Mouse (Mus musculus): ENCODE results near the gene Omg. TPM values are rescaled to one million over a fixed set of nuclear protein-coding genes. Genes with fewer than 3 reads are reported as not detected.
A peak's percentile ranks its signal among the peaks of the same experiment; 100 is the strongest.

Gene Omg
- polyA plus RNA-seq, 1 experiment from 2014 or later = 0.14 TPM

DNA sequence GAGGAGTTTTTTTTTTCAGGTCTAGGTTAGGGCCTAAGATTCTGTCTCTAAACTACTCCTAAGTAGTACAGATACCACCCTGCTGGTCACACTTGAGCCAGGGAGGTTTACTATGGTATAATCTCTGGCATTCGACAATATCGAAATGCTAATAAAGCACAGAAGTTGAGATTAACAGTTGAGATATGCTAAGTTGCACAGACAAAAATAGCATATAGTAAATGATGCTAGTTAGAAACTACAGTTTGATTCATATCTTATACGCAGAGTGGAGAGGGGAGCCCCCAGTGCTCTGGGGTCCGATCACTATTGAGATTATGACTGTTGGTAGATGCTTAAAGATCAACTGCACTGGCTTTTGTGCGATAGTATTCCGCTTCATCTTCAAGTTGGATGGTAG is 25.3 kb upstream of the Omg start:
- 94% methylated on average over 6 of the region's 6 CpGs for WGBS
- H3K9me3 ChIP-seq (ENCODE audit: low read length) = no peaks in the 10 kb centered on the region
- no peak overlapping the region for H3K4me3 ChIP-seq (ENCODE audit: low read length)
- no peak overlapping the region for H3K9ac ChIP-seq (replicated peaks; ENCODE audit: low read length)
- no peak for ATAC-seq (ENCODE audit: low FRiP score, low TSS enrichment)
- H3K4me1 ChIP-seq (ENCODE audit: insufficient read depth, low read length) = 0 out of 2 replicates have a peak, but pooled peaks cover 3% of the 10 kb centered on the region
- no peak overlapping the region for H3K27ac ChIP-seq (ENCODE audit: low read length)
- no peak overlapping the region for H3K4me2 ChIP-seq (replicated peaks; ENCODE audit: low read depth, low read length)
- no peaks in the 10 kb centered on the region for H3K27me3 ChIP-seq (ENCODE audit: insufficient read depth, low read length)
- H3K36me3 ChIP-seq (ENCODE audit: insufficient read depth, low read length) = no peaks in the 10 kb centered on the region

- ATAC-seq (ENCODE audit: low FRiP score, low TSS enrichment) = no peak
- Histone ChIP-seq H3K27ac (ENCODE audit: low read length) (no peak overlapping the region), H3K36me3 (ENCODE audit: insufficient read depth, low read length) (no peaks in the 10 kb centered on the region), H3K4me3 (ENCODE audit: low read length) (no peak overlapping the region), H3K4me1 (ENCODE audit: insufficient read depth, low read length) (peaks cover 7% of the 10 kb centered on the region), H3K27me3 (ENCODE audit: insufficient read depth, low read length) (no peaks in the 10 kb centered on the region), H3K9me3 (ENCODE audit: low read length) (no peaks in the 10 kb centered on the region), H3K9ac (replicated peaks; ENCODE audit: low read length) (no peak overlapping the region), H3K4me2 (replicated peaks; ENCODE audit: low read depth, low read length) (no peak overlapping the region)
- WGBS = 94% methylated on average over 3 of the region's 3 CpGs
Observed at GRCm38 (mm10) chr11:79528601-79529000, 24.7 kb upstream of the Omg start.

DNA sequence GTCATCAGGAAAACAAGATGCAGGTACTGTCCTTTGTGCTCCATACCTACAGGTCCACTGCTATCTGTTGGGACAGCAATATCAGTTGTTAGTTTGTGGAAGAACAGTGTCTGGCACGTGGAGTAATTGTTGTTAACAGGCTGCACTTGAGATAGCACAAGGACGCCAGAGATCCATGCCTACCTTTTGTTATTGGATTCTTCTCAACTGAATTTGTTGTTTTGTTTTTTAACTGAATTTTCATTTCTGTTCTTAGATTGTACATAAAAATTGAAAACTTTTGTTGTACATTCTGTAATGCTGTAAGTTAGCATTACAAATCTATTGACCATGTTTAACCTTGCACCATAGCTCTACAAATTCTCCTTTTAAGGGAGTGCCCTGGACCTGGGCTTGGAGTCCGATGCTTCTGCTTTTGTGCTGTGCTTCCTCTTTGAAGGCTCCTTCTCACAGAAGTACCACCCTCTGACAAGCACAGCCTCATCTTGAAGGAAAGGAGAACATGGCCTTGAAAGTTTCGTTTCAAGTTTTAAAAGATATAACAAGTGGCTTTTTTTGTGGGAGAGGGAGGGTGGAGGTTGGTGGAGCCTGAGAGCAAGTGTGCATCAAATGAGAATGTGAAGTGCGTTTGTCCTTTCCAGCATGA is 24.0 kb upstream of the Omg start:
- H3K27ac ChIP-seq (ENCODE audit: low read length) = no peak overlapping the region; the same call in 1 of the 2 replicates
- H3K9ac ChIP-seq (replicated peaks; ENCODE audit: low read length) = no peak overlapping the region
- no peak overlapping the region for H3K4me2 ChIP-seq (replicated peaks; ENCODE audit: low read depth, low read length)
- ATAC-seq (ENCODE audit: low FRiP score, low TSS enrichment) = no peak
- H3K4me1 ChIP-seq (ENCODE audit: insufficient read depth, low read length) = peaks cover 10% of the 10 kb centered on the region
- H3K27me3 ChIP-seq (ENCODE audit: insufficient read depth, low read length) = no peaks in the 10 kb centered on the region
- no peak overlapping the region for H3K4me3 ChIP-seq (ENCODE audit: low read length)
- WGBS = 89% methylated on average over 5 of the region's 5 CpGs
- no peaks in the 10 kb centered on the region for H3K9me3 ChIP-seq (ENCODE audit: low read length)
- H3K36me3 ChIP-seq (ENCODE audit: insufficient read depth, low read length) = no peaks in the 10 kb centered on the region

GRCm38 (mm10) chr11:79527015-79527738 is 23.3 kb upstream of the Omg start:
- H3K4me1 ChIP-seq (ENCODE audit: insufficient read depth, low read length) = peaks cover 10% of the 10 kb centered on the region
- ATAC-seq (ENCODE audit: low FRiP score, low TSS enrichment) = no peak
- no peak overlapping the region for H3K4me2 ChIP-seq (replicated peaks; ENCODE audit: low read depth, low read length)
- H3K27ac ChIP-seq (ENCODE audit: low read length) = no peak overlapping the region; the same call in 1 of the 2 replicates
- H3K36me3 ChIP-seq (ENCODE audit: insufficient read depth, low read length) = no peaks in the 10 kb centered on the region
- H3K4me3 ChIP-seq (ENCODE audit: low read length) = no peak overlapping the region
- H3K9ac ChIP-seq (replicated peaks; ENCODE audit: low read length) = no peak overlapping the region
- WGBS = 72% methylated on average over 15 of the region's 15 CpGs
- no peaks in the 10 kb centered on the region for H3K9me3 ChIP-seq (ENCODE audit: low read length)
- H3K27me3 ChIP-seq (ENCODE audit: insufficient read depth, low read length) = no peaks in the 10 kb centered on the region

GRCm38 (mm10) chr11:79526549-79526948 is 22.7 kb upstream of the Omg start:
- Histone ChIP-seq H3K4me3 (ENCODE audit: low read length) (no peak overlapping the region), H3K27ac (ENCODE audit: low read length) (no peak overlapping the region), H3K4me2 (replicated peaks; ENCODE audit: low read depth, low read length) (no peak overlapping the region), H3K9me3 (ENCODE audit: low read length) (no peaks in the 10 kb centered on the region), H3K27me3 (ENCODE audit: insufficient read depth, low read length) (no peaks in the 10 kb centered on the region), H3K9ac (replicated peaks; ENCODE audit: low read length) (no peak overlapping the region), H3K36me3 (ENCODE audit: insufficient read depth, low read length) (no peaks in the 10 kb centered on the region), H3K4me1 (ENCODE audit: insufficient read depth, low read length) (peaks cover 10% of the 10 kb centered on the region)
- no peak for ATAC-seq (ENCODE audit: low FRiP score, low TSS enrichment)
- 90% methylated on average over 3 of the region's 3 CpGs for WGBS

- H3K27me3 ChIP-seq (ENCODE audit: insufficient read depth, low read length) = no peaks in the 10 kb centered on the region
- H3K4me1 ChIP-seq (ENCODE audit: insufficient read depth, low read length) = peaks cover 10% of the 10 kb centered on the region
- H3K9me3 ChIP-seq (ENCODE audit: low read length) = no peaks in the 10 kb centered on the region
- no peak overlapping the region for H3K9ac ChIP-seq (replicated peaks; ENCODE audit: low read length)
- peak; percentile 35; the same call in 1 of the 2 replicates for ATAC-seq (ENCODE audit: low FRiP score, low TSS enrichment)
- WGBS = 36% methylated on average over 1 of the region's 1 CpGs
- no peak overlapping the region for H3K27ac ChIP-seq (ENCODE audit: low read length)
- H3K36me3 ChIP-seq (ENCODE audit: insufficient read depth, low read length) = no peaks in the 10 kb centered on the region
- H3K4me3 ChIP-seq (ENCODE audit: low read length) = no peak overlapping the region
- H3K4me2 ChIP-seq (replicated peaks; ENCODE audit: low read depth, low read length) = no peak overlapping the region
Observed at GRCm38 (mm10) chr11:79524310-79524575, 20.4 kb upstream of the Omg start.

DNA sequence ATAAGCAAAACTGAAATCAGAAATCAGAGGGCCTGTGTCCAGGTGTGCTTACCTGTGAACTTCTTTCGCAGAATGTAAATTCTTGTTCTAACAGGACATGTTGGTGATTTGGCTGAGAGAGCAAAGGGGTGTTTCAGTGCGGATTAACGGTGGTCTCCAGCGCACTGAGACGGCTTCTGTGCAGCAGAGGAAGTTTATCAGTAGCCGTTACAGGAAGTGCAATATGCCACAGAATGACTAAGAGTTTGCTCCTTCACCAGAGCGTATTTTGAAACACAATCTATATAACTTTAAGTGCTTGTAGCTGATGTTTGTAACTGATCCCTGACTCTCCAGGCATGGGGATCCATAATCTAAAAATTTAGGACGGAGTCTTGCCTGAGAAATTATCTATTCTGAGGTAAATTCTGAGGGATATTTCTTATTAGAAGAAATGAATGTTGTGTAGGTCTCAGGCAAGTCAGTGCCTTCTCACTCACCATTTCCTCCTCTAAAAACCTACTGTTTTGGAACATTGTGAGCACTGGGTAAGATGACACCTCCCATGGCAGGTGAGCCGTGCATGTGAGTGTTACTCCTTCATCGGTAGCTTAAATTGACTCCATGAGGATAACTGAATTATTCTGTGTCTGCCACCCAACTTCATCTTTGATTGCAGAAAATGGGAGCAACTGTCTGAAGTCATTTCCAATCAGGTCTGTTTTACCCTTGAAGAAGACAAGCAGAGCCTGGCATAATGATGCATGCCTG is 19.9 kb upstream of the Omg start, which contains the start of gene Evi2b:
Gene Evi2b (minus strand): TSS at position 203 of the 750 bp plus-strand sequence.
- no peak for ATAC-seq (ENCODE audit: low FRiP score, low TSS enrichment)
- H3K27ac ChIP-seq (ENCODE audit: low read length) = 0 out of 2 replicates have a peak within 1 kb of the TSS, but pooled peaks have one; percentile 53
- 34% methylated on average over 10 of the region's 10 CpGs for WGBS
- H3K9me3 ChIP-seq (ENCODE audit: low read length) = no peaks in the 10 kb centered on the region
- no peaks in the 10 kb centered on the region for H3K27me3 ChIP-seq (ENCODE audit: insufficient read depth, low read length)
- 0 out of 2 replicates have a peak within 1 kb of the TSS, but pooled peaks have one; percentile 11 for H3K9ac ChIP-seq (replicated peaks; ENCODE audit: low read length)
- H3K4me1 ChIP-seq (ENCODE audit: insufficient read depth, low read length) = peaks cover 10% of the 10 kb centered on the region
- 0 out of 2 replicates have a peak within 1 kb of the TSS, but pooled peaks have one; percentile 7 for H3K4me2 ChIP-seq (replicated peaks; ENCODE audit: low read depth, low read length)
- no peak within 1 kb of the TSS for H3K4me3 ChIP-seq (ENCODE audit: low read length)
- H3K36me3 ChIP-seq (ENCODE audit: insufficient read depth, low read length) = no peaks in the 10 kb centered on the region

- H3K27me3 ChIP-seq (ENCODE audit: insufficient read depth, low read length) = no peaks in the 10 kb centered on the region
- no peak overlapping the region for H3K9ac ChIP-seq (replicated peaks; ENCODE audit: low read length)
- no peak overlapping the region for H3K27ac ChIP-seq (ENCODE audit: low read length)
- no peaks in the 10 kb centered on the region for H3K9me3 ChIP-seq (ENCODE audit: low read length)
- no peak overlapping the region for H3K4me2 ChIP-seq (replicated peaks; ENCODE audit: low read depth, low read length)
- H3K4me1 ChIP-seq (ENCODE audit: insufficient read depth, low read length) = peaks cover 10% of the 10 kb centered on the region
- H3K36me3 ChIP-seq (ENCODE audit: insufficient read depth, low read length) = no peaks in the 10 kb centered on the region
- WGBS = 72% methylated on average over 1 of the region's 1 CpGs
- no peak overlapping the region for H3K4me3 ChIP-seq (ENCODE audit: low read length)
- ATAC-seq (ENCODE audit: low FRiP score, low TSS enrichment) = no peak
Observed at GRCm38 (mm10) chr11:79522944-79523343, 19.1 kb upstream of the Omg start.

GRCm38 (mm10) chr11:79521930-79522329 is 18.0 kb upstream of the Omg start:
- Histone ChIP-seq H3K4me3 (ENCODE audit: low read length) (no peak overlapping the region), H3K36me3 (ENCODE audit: insufficient read depth, low read length) (no peaks in the 10 kb centered on the region), H3K9me3 (ENCODE audit: low read length) (no peaks in the 10 kb centered on the region), H3K27me3 (ENCODE audit: insufficient read depth, low read length) (no peaks in the 10 kb centered on the region), H3K4me2 (replicated peaks; ENCODE audit: low read depth, low read length) (no peak overlapping the region), H3K27ac (ENCODE audit: low read length) (no peak overlapping the region), H3K9ac (replicated peaks; ENCODE audit: low read length) (no peak overlapping the region), H3K4me1 (ENCODE audit: insufficient read depth, low read length) (peaks cover 10% of the 10 kb centered on the region)
- no peak for ATAC-seq (ENCODE audit: low FRiP score, low TSS enrichment)

DNA sequence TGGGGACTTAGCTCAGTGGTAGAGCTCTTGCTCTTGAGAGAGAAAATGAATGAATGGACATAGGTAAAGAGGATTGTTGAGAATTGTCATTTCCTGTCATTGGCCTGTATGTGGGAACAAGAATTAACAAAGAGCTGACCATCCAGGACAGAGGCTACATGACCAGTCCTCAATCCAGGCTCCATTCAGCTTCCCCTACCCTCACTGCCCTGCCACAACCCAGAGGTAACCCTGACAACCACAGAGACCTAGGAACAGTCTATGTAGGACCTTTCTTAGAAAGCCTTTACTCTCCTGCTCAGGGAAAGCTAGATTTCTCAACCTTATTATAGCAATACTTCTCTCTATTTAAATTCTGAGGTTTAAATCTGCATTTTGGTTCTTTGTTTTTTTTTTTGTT is 16.9 kb upstream of the Omg start:
- Histone ChIP-seq H3K9ac (replicated peaks; ENCODE audit: low read length) (no peak overlapping the region), H3K27me3 (ENCODE audit: insufficient read depth, low read length) (no peaks in the 10 kb centered on the region), H3K27ac (ENCODE audit: low read length) (no peak overlapping the region), H3K4me1 (ENCODE audit: insufficient read depth, low read length) (peaks cover 7% of the 10 kb centered on the region), H3K4me2 (replicated peaks; ENCODE audit: low read depth, low read length) (no peak overlapping the region), H3K36me3 (ENCODE audit: insufficient read depth, low read length) (no peaks in the 10 kb centered on the region), H3K4me3 (ENCODE audit: low read length) (no peak overlapping the region), H3K9me3 (ENCODE audit: low read length) (no peaks in the 10 kb centered on the region)
- no peak for ATAC-seq (ENCODE audit: low FRiP score, low TSS enrichment)

Data from kidney, embryonic 16.5 days (tissue).